Mouse (Mus musculus): Measurements from ENCODE around the gene Hist1h2ba. TPM values are rescaled to one million over a fixed set of nuclear protein-coding genes. Genes with fewer than 3 reads are reported as not detected.

Gene Hist1h2ba
- polyA plus RNA-seq, 1 experiment from 2014 or later = not detected

- no peaks in the 10 kb centered on the region for H3K36me3 ChIP-seq (ENCODE audit: control insufficient read depth, insufficient read depth, low read length)
- H3K4me3 ChIP-seq (replicated peaks; ENCODE audit: low read depth, low read length) = no peak overlapping the region
- no peak overlapping the region for H3K9ac ChIP-seq (replicated peaks; ENCODE audit: low read length)
- 61% methylated on average over 2 of the region's 2 CpGs for WGBS
- no peaks in the 10 kb centered on the region for H3K9me3 ChIP-seq (ENCODE audit: control insufficient read depth, low read length)
- peak; percentile 39 for DNase-seq
- no peaks in the 10 kb centered on the region for H3K27me3 ChIP-seq (ENCODE audit: control insufficient read depth, insufficient read depth, low read length)
- H3K4me2 ChIP-seq (ENCODE audit: low read length) = no peak overlapping the region
- no peaks in the 10 kb centered on the region for H3K4me1 ChIP-seq (ENCODE audit: control insufficient read depth, insufficient read depth, low read length)
- H3K27ac ChIP-seq (replicated peaks; ENCODE audit: low read depth, low read length) = no peak overlapping the region
- no peak for ATAC-seq (ENCODE audit: low FRiP score, low TSS enrichment)
Observed at GRCm38 (mm10) chr13:23942861-23943260, 8.9 kb upstream of the Hist1h2ba start.

DNA sequence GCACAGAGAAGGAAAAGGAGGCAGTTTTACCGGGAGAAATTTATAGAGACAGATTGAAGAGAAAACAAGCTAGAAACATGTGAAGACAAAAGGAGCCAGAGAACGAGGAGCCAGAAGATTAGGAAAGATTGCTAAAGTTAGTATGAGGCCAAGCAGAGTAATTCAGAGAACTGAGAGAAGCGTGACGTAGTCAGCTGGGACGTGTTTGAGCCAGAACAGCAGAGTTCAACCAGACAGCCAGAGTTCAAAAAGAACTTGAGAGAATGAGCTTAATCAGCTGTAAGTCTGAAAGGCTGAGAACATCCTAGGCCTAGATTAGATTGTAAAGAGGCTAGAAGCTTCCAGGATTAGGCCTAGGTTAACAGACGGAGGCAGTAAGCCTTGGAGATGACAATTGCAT lies 6.3 kb upstream of the Hist1h2ba start:
- Histone ChIP-seq H3K4me3 (replicated peaks; ENCODE audit: low read depth, low read length) (no peak overlapping the region), H3K27me3 (ENCODE audit: control insufficient read depth, insufficient read depth, low read length) (no peaks in the 10 kb centered on the region), H3K9me3 (ENCODE audit: control insufficient read depth, low read length) (no peaks in the 10 kb centered on the region), H3K9ac (replicated peaks; ENCODE audit: low read length) (no peak overlapping the region), H3K27ac (replicated peaks; ENCODE audit: low read depth, low read length) (no peak overlapping the region), H3K4me2 (ENCODE audit: low read length) (no peak overlapping the region), H3K4me1 (ENCODE audit: control insufficient read depth, insufficient read depth, low read length) (no peaks in the 10 kb centered on the region), H3K36me3 (ENCODE audit: control insufficient read depth, insufficient read depth, low read length) (no peaks in the 10 kb centered on the region)
- DNase-seq (no peak), ATAC-seq (ENCODE audit: low FRiP score, low TSS enrichment) (no peak)
- WGBS = 58% methylated on average over 6 of the region's 6 CpGs

GRCm38 (mm10) chr13:23938699-23939098 lies 4.7 kb upstream of the Hist1h2ba start:
- no peaks in the 10 kb centered on the region for H3K4me1 ChIP-seq (ENCODE audit: control insufficient read depth, insufficient read depth, low read length)
- H3K4me2 ChIP-seq (ENCODE audit: low read length) = no peak overlapping the region
- DNase-seq (no peak), ATAC-seq (ENCODE audit: low FRiP score, low TSS enrichment) (no peak)
- H3K36me3 ChIP-seq (ENCODE audit: control insufficient read depth, insufficient read depth, low read length) = no peaks in the 10 kb centered on the region
- no peak overlapping the region for H3K27ac ChIP-seq (replicated peaks; ENCODE audit: low read depth, low read length)
- H3K27me3 ChIP-seq (ENCODE audit: control insufficient read depth, insufficient read depth, low read length) = no peaks in the 10 kb centered on the region
- H3K4me3 ChIP-seq (replicated peaks; ENCODE audit: low read depth, low read length) = no peak overlapping the region
- no peak overlapping the region for H3K9ac ChIP-seq (replicated peaks; ENCODE audit: low read length)
- no peaks in the 10 kb centered on the region for H3K9me3 ChIP-seq (ENCODE audit: control insufficient read depth, low read length)
- 97% methylated on average over 1 of the region's 1 CpGs for WGBS

DNA sequence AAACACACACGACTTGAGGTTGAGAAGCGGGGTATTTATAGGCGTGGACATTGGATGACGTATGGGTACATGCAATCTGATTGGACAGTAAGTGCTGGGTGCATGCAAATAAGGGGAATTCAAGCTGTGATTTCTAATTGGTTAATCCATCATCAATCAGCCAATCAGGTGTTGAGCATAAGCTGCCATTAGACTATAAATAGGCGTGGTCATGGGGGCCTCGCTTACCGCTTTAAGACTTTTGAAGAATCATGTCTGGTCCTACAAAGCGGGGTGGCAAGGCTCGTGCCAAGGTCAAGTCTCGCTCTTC lies 210 bp upstream of the Hist1h2ba start, which contains the start of gene Hist1h2aa:
Gene Hist1h2aa (plus strand): TSS at position 252 of the 310 bp plus-strand sequence.
- Histone ChIP-seq H3K27me3 (ENCODE audit: control insufficient read depth, insufficient read depth, low read length) (no peaks in the 10 kb centered on the region), H3K4me2 (ENCODE audit: low read length) (no peak within 1 kb of the TSS), H3K27ac (replicated peaks; ENCODE audit: low read depth, low read length) (no peak within 1 kb of the TSS), H3K9ac (replicated peaks; ENCODE audit: low read length) (no peak within 1 kb of the TSS), H3K9me3 (ENCODE audit: control insufficient read depth, low read length) (no peaks in the 10 kb centered on the region), H3K36me3 (ENCODE audit: control insufficient read depth, insufficient read depth, low read length) (no peaks in the 10 kb centered on the region), H3K4me1 (ENCODE audit: control insufficient read depth, insufficient read depth, low read length) (no peaks in the 10 kb centered on the region), H3K4me3 (replicated peaks; ENCODE audit: low read depth, low read length) (no peak within 1 kb of the TSS)
- DNase-seq (no peak), ATAC-seq (ENCODE audit: low FRiP score, low TSS enrichment) (no peak)
- WGBS = 94% methylated on average over 10 of the region's 10 CpGs

- no peak overlapping the region for H3K4me3 ChIP-seq (replicated peaks; ENCODE audit: low read depth, low read length)
- H3K4me2 ChIP-seq (ENCODE audit: low read length) = no peak overlapping the region
- H3K4me1 ChIP-seq (ENCODE audit: control insufficient read depth, insufficient read depth, low read length) = no peaks in the 10 kb centered on the region
- DNase-seq (no peak), ATAC-seq (ENCODE audit: low FRiP score, low TSS enrichment) (no peak)
- no peaks in the 10 kb centered on the region for H3K27me3 ChIP-seq (ENCODE audit: control insufficient read depth, insufficient read depth, low read length)
- H3K9ac ChIP-seq (replicated peaks; ENCODE audit: low read length) = no peak overlapping the region
- H3K9me3 ChIP-seq (ENCODE audit: control insufficient read depth, low read length) = no peaks in the 10 kb centered on the region
- H3K36me3 ChIP-seq (ENCODE audit: control insufficient read depth, insufficient read depth, low read length) = no peaks in the 10 kb centered on the region
- WGBS = 78% methylated on average over 11 of the region's 11 CpGs
- H3K27ac ChIP-seq (replicated peaks; ENCODE audit: low read depth, low read length) = no peak overlapping the region
Observed at GRCm38 (mm10) chr13:23930904-23931303, 3.1 kb downstream of the Hist1h2ba start.

DNA sequence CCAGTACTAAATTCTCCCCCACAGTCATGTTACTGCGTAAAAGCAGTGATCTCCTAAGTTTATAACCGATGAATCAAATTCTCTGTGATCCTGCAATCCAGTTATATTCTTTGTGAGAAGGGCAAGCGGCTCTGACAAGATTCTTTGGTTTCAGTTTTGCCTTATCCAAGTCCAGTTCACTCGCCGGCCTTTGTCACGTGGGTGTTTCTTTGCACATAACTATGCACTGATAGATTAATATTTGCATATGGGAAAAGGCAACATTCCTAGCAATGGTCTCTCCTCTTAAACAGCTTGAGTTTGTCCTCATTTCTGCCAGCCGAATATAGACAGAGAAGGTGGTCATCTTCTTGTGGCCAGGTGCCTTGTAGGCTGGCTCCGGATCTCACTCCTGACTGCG lies 3.5 kb downstream of the Hist1h2ba start:
- no peak overlapping the region for H3K9ac ChIP-seq (replicated peaks; ENCODE audit: low read length)
- H3K4me3 ChIP-seq (replicated peaks; ENCODE audit: low read depth, low read length) = no peak overlapping the region
- ATAC-seq (ENCODE audit: low FRiP score, low TSS enrichment) (no peak), DNase-seq (no peak)
- H3K4me1 ChIP-seq (ENCODE audit: control insufficient read depth, insufficient read depth, low read length) = no peaks in the 10 kb centered on the region
- no peak overlapping the region for H3K4me2 ChIP-seq (ENCODE audit: low read length)
- H3K27ac ChIP-seq (replicated peaks; ENCODE audit: low read depth, low read length) = no peak overlapping the region
- H3K36me3 ChIP-seq (ENCODE audit: control insufficient read depth, insufficient read depth, low read length) = no peaks in the 10 kb centered on the region
- 96% methylated on average over 9 of the region's 9 CpGs for WGBS
- H3K9me3 ChIP-seq (ENCODE audit: control insufficient read depth, low read length) = no peaks in the 10 kb centered on the region
- no peaks in the 10 kb centered on the region for H3K27me3 ChIP-seq (ENCODE audit: control insufficient read depth, insufficient read depth, low read length)

- no peaks in the 10 kb centered on the region for H3K36me3 ChIP-seq (ENCODE audit: control insufficient read depth, insufficient read depth, low read length)
- H3K9me3 ChIP-seq (ENCODE audit: control insufficient read depth, low read length) = no peaks in the 10 kb centered on the region
- no peak overlapping the region for H3K4me2 ChIP-seq (ENCODE audit: low read length)
- DNase-seq (no peak), ATAC-seq (ENCODE audit: low FRiP score, low TSS enrichment) (no peak)
- no peaks in the 10 kb centered on the region for H3K4me1 ChIP-seq (ENCODE audit: control insufficient read depth, insufficient read depth, low read length)
- H3K9ac ChIP-seq (replicated peaks; ENCODE audit: low read length) = no peak overlapping the region
- H3K4me3 ChIP-seq (replicated peaks; ENCODE audit: low read depth, low read length) = no peak overlapping the region
- H3K27ac ChIP-seq (replicated peaks; ENCODE audit: low read depth, low read length) = no peak overlapping the region
- H3K27me3 ChIP-seq (ENCODE audit: control insufficient read depth, insufficient read depth, low read length) = no peaks in the 10 kb centered on the region
- WGBS = 78% methylated on average over 3 of the region's 3 CpGs
Observed at GRCm38 (mm10) chr13:23928637-23929036, 5.3 kb downstream of the Hist1h2ba start.

GRCm38 (mm10) chr13:23925792-23926191 lies 8.2 kb downstream of the Hist1h2ba start:
- no peak overlapping the region for H3K9ac ChIP-seq (replicated peaks; ENCODE audit: low read length)
- no peak for DNase-seq
- no peak for ATAC-seq (ENCODE audit: low FRiP score, low TSS enrichment)
- H3K27ac ChIP-seq (replicated peaks; ENCODE audit: low read depth, low read length) = no peak overlapping the region
- no peaks in the 10 kb centered on the region for H3K27me3 ChIP-seq (ENCODE audit: control insufficient read depth, insufficient read depth, low read length)
- no peaks in the 10 kb centered on the region for H3K4me1 ChIP-seq (ENCODE audit: control insufficient read depth, insufficient read depth, low read length)
- H3K36me3 ChIP-seq (ENCODE audit: control insufficient read depth, insufficient read depth, low read length) = no peaks in the 10 kb centered on the region
- H3K4me3 ChIP-seq (replicated peaks; ENCODE audit: low read depth, low read length) = no peak overlapping the region
- H3K9me3 ChIP-seq (ENCODE audit: control insufficient read depth, low read length) = no peaks in the 10 kb centered on the region
- H3K4me2 ChIP-seq (ENCODE audit: low read length) = no peak overlapping the region
- 80% methylated on average over 2 of the region's 2 CpGs for WGBS

DNA sequence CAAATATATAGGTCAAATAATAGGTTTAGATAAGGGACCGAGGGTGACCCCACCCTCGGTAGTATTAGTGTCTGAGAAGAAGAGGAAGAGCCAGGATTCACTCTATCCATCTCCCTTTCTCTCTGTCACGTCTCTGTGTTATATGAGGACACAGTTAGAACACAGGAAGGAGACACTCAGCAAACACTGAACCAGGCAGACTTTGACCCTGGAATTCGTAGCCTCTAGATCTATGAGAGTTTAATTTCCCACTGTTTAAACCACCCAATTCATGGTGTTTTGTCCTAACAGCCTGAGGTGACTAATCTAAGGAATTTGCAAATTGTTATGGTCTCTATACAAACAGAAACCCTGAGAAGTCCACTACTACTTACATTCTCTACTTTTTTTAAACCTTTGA lies 16.3 kb downstream of the Hist1h2ba start:
- DNase-seq (no peak), ATAC-seq (ENCODE audit: low FRiP score, low TSS enrichment) (no peak)
- no peak overlapping the region for H3K4me3 ChIP-seq (replicated peaks; ENCODE audit: low read depth, low read length)
- 90% methylated on average over 4 of the region's 4 CpGs for WGBS
- no peaks in the 10 kb centered on the region for H3K9me3 ChIP-seq (ENCODE audit: control insufficient read depth, low read length)
- no peaks in the 10 kb centered on the region for H3K36me3 ChIP-seq (ENCODE audit: control insufficient read depth, insufficient read depth, low read length)
- H3K27ac ChIP-seq (replicated peaks; ENCODE audit: low read depth, low read length) = no peak overlapping the region
- no peak overlapping the region for H3K4me2 ChIP-seq (ENCODE audit: low read length)
- no peaks in the 10 kb centered on the region for H3K27me3 ChIP-seq (ENCODE audit: control insufficient read depth, insufficient read depth, low read length)
- H3K4me1 ChIP-seq (ENCODE audit: control insufficient read depth, insufficient read depth, low read length) = no peaks in the 10 kb centered on the region
- H3K9ac ChIP-seq (replicated peaks; ENCODE audit: low read length) = no peak overlapping the region
